Mouse (Mus musculus): ENCODE measurements around the gene Ucp2.

- TF ChIP-seq CTCF (IDR thresholded peaks at IDR 0.05; ENCODE audit: low read depth, low read length) (no peak), POLR2A (IDR thresholded peaks at IDR 0.05; ENCODE audit: borderline replicate concordance, low read depth, low read length) (no peak)
Observed at GRCm38 (mm10) chr7:100497982-100498381, 4.8 kb downstream of the Ucp2 start.

Data from bone marrow macrophage, adult 2 months (primary cell).